Mouse (Mus musculus): ENCODE data around the gene Pip5k1b. TPM values are rescaled to one million over a fixed set of nuclear protein-coding genes. Genes with fewer than 3 reads are reported as not detected.

Gene Pip5k1b
- polyA plus RNA-seq, 1 experiment from 2014 or later, result 6.1 TPM

DNA sequence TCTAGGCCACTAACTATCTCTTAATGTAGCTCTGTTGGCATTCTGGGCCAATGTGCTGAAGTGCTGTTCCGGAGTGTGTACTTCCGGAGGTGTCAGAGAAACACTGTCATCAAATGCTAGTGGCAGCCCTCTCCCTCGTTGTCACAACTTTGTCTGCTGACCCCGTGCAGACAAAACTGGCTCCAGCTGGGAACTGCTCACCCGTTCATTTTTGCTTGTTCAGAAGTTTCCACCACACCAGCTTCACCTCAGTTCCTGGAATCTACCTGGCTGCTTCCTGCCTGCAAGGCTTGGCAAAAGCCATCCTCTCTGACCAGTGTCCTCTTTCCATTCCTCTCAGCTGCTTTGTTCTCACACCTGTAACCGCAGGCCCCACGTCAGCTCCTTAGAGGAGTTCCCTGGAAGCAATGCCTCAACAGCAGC, 128.9 kb downstream of the Pip5k1b start:
- no peak for DNase-seq (ENCODE audit: low spot score)

- no peak for DNase-seq (ENCODE audit: low spot score)
Observed at GRCm38 (mm10) chr19:24418030-24418429, 137.6 kb downstream of the Pip5k1b start.

GRCm38 (mm10) chr19:24417659-24418004, 138.0 kb downstream of the Pip5k1b start:
- no peak for DNase-seq (ENCODE audit: low spot score)

DNA sequence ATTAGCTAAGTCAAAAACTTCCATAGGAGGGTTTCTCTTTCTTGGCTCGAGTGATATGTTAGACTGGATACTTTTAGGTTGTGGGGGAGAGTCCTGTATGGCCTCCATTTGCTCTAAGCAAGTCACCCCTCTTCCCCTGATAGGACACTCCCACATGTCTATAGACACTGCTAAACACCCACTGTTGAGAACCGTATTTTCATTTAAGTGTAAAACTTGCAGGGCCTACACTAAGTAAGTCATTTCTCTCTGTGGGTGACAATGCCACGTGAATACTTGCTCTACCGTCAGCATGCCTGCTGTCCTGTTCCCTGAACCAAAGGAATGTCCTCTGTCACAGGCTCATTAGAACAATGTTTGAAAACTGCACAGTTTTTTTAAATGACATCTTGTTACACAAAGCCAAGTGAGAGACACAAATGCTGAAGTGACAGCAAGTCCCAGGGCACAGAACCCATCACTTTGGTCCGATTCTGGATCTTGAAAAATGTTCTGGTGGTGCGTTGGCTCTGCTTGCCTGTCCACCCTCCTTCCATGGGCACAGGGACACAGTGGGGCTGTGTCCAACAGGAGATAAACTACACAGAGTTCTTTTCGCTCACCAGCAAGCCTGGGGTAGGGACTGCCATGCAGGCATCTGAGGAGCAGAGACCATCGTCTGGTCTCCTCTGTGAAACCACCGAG, 138.6 kb downstream of the Pip5k1b start:
- DNase-seq (ENCODE audit: low spot score), result no peak

DNA sequence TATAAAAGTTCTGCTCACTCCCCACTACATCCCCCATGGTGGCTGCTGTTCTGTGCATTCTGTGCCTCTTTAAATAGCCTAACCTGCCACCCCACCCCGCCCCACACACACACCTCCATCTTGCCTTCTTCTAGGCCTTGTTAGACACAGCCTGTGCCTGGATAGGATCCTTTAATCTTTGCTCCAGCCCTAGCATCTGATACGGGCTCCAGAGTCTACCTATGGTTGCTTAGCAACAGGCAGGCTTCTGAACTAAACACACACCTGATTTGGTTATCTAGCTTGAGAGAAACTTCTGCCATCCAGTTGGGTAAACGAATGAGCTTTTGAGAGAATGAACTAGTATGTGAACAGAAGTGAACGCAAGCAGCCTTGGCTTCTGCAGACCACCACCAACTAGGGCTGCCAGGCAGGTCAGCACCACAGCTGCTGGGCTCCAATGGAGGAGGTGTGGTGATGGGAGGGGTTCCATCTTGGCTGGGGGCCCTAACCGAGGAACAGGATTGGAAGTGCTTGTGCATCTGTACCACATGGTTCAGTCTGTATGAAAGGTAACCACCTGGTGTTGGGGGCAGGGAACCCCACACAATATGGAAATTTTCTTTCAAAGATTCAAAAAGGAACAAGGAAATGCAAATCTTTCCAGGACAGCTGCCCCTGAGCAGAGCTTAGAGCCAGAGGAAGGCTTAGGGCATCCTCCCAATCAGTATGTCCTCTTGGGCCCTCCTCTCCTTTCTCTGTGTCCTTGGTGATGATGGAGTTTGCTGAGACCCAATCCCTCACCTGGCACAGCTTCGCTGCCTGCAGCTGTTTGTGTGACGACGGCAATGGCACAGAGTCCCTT, 139.7 kb downstream of the Pip5k1b start:
- DNase-seq (ENCODE audit: low spot score), result peak; percentile 65

DNA sequence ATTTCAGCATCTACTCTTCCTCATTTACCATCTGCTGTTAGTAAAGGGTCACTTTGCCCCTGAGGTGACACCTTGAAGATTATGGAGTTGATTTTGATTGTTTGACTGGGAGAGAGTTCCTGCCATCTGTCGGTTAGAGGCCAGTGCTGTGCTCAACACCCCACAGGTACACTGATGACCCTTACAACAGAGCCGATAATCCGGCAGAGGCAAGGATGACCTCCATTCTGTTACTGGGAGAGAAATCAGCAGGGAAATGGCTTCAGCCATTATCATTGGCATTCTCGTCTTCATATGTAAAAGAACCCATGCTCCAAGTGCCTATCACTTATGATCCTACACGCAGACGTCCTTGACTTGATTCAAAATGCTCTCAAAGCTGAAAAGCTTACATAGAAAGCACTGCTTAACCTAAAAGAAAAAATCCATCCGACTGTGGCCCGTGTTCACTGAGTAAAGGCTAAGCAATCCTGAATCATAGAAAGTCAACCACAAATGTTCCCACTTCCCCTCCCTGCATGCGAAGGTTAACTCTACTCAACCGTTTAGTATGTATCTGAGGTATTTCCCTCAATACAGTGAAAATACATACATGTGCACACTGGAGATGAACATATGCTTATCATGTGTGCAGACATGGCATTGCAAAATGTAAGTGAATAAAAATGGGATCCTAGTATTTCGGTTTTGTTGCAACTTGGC, 146.7 kb downstream of the Pip5k1b start:
- DNase-seq (ENCODE audit: low spot score), result no peak

GRCm38 (mm10) chr19:24404716-24405115, 151.0 kb downstream of the Pip5k1b start:
- DNase-seq (ENCODE audit: low spot score), result no peak

- no peak for DNase-seq (ENCODE audit: low spot score)
Observed at GRCm38 (mm10) chr19:24403245-24403644, 152.4 kb downstream of the Pip5k1b start.

- no peak for DNase-seq (ENCODE audit: low spot score)
Observed at GRCm38 (mm10) chr19:24393920-24394319, 161.8 kb downstream of the Pip5k1b start.

GRCm38 (mm10) chr19:24391519-24392251, 164.0 kb downstream of the Pip5k1b start:
- DNase-seq (ENCODE audit: low spot score), result no peak

DNA sequence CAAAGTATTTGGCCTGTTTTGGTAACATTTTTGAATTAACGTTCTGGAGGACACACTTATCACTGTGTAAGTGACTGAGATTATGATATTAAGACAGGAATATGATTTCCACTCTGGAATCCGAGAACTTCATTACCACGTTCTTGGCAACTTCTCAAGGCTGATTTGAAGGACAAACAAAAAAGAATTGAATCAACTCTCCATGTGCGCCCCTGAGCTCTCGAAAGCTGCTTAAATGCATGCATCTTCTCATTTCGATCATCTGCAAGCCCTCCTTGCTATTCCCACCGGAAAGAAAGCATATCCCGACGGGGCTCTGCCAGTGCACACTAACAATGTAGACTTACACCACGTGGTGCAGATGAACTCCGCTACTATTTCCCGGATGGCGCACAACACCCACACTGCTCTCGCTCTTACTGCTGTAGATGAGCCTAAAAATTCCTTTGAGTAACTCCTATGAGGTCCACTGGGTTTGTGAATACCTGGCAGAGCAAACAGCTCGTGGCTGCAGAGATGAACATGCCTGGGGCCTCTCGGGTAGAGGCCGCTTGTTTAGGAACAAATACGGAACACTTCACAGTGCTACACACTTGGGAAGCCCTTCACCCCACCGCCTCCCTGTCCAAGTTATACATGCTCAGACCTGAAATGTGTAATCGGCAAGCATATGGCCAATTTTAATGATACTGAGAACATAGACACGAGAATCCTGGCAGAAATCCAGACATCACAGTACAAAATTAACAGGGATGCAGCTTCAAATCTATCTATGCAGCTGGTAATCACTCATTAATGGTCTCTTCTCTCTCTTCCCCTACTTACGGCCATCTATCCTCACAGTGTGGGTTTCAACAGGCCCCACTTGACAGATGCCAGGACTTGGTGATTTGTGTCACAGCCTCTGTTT, 168.5 kb downstream of the Pip5k1b start:
- no peak for DNase-seq (ENCODE audit: low spot score)

DNA sequence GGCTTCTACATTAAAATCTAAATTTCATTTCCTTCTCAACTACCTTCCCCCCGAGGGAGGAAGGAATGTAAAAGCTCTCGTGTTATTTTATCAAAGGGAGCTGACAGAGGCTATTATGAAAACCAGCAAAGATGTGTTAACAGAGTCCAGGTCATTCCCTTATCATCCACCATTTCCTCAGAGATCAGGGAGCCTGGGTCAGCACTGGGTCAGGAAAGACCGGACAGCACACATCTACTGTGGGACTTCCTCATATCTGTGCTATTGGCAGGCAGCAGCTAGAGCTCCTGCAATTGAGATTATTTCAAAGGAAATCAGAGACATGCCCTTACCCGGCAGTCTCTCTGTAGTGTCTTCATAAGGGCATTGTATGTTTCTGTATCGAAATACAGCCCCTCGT, 177.2 kb downstream of the Pip5k1b start:
- DNase-seq (ENCODE audit: low spot score), result no peak

DNA sequence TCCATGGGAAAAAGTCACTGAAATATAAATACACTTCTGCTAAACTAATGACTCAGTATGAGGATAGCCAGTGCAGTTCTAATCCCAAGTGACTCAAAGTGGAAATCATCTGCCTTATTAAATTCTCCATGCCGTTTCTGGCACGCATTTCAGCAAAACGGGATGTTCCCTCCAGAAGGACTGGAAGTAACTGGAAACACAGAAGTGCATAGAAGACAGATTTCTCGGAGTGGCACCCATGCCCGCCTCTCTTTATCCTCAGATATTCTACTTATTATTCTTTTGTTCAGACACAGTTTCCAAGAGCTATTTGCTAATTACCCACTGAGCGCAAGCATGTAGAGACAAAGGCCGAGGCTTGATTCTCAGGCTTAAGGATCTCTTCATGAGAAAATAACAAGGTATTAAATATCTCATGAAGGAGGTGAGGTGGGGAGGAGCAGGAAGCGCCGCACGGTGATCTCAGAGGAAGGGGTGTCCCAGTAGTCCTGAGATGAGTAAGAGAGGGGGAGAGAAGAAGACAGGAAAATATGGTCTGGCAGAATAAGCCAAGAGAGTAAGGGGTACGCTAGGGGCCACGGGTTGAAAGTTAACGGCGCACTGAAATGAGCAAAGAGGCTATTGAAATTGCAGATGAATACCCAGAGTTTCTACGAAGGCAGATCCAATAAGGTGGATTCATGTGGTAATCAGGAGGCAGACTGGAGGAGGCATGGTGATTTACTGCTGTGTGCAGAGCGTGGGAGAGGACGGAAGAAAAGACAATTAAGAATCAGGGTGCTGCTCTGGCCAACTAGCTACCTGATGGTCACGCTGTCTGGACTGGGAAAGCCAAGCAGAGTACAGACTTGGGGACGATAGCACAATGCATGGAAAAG, 183.7 kb downstream of the Pip5k1b start:
- DNase-seq (ENCODE audit: low spot score), result no peak

GRCm38 (mm10) chr19:24368419-24368818, 187.3 kb downstream of the Pip5k1b start:
- DNase-seq (ENCODE audit: low spot score), result no peak

- no peak for DNase-seq (ENCODE audit: low spot score)
Observed at GRCm38 (mm10) chr19:24367722-24368121, 187.9 kb downstream of the Pip5k1b start.

- DNase-seq (ENCODE audit: low spot score), result no peak
Observed at GRCm38 (mm10) chr19:24366747-24367146, 188.9 kb downstream of the Pip5k1b start.

- no peak for DNase-seq (ENCODE audit: low spot score)
Observed at GRCm38 (mm10) chr19:24362626-24363321, 192.9 kb downstream of the Pip5k1b start.

GRCm38 (mm10) chr19:24359270-24359669, 196.4 kb downstream of the Pip5k1b start:
- DNase-seq (ENCODE audit: low spot score), result no peak

Data from thymus, postnatal 0 days (tissue).